Mouse (Mus musculus) midbrain, postnatal 0 days (tissue): ENCODE measurements around the gene Otx1. TPM values are rescaled to one million over a fixed set of nuclear protein-coding genes. Genes with fewer than 3 reads are reported as not detected.

Experiments
- ATAC-seq: fragments of 200-750 bp; cut with Nextera tagmentation; 2 replicates; pipeline ENCODE4 v1.8.0; 2017; ENCODE audit warnings: moderate number of reproducible peaks, mild to moderate bottlenecking, moderate TSS enrichment, moderate library complexity; ENCODE audit not compliant: low FRiP score
- DNase-seq: peaks from one replicate; pipeline ENCODE4 v3.0.0-alpha.2; 2015; ENCODE audit warnings: low spot score
- H3K27ac ChIP-seq: fragments of 300-500 bp; sonication (generic); 2 replicates; pipeline ENCODE4 v1.5.1; 2014; ENCODE audit warnings: low read depth, mild to moderate bottlenecking, low read length, mixed read lengths
- H3K27me3 ChIP-seq: fragments of 300-500 bp; sonication (generic); 2 replicates; pipeline ENCODE4 v1.6.1; 2014; ENCODE audit warnings: low read length, control low read depth, mixed read lengths; ENCODE audit not compliant: insufficient read depth
- H3K36me3 ChIP-seq: fragments of 300-500 bp; sonication (generic); 2 replicates; pipeline ENCODE4 v1.6.1; 2014; ENCODE audit warnings: low read length, control low read depth, mixed read lengths; ENCODE audit not compliant: insufficient read depth
- H3K4me1 ChIP-seq: fragments of 300-500 bp; sonication (generic); 2 replicates; pipeline ENCODE4 v1.6.1; 2014; ENCODE audit warnings: mild to moderate bottlenecking, control low read depth, antibody characterized with exemption, low read length, mixed read lengths; ENCODE audit not compliant: insufficient read depth
- H3K4me2 ChIP-seq: fragments of 300-500 bp; sonication (generic); 2 replicates; pipeline ENCODE4 v1.6.1; 2014; ENCODE audit warnings: low read depth, mild to moderate bottlenecking, low read length, mixed read lengths; ENCODE audit not compliant: poor library complexity, severe bottlenecking
- H3K4me3 ChIP-seq: fragments of 300-500 bp; sonication (generic); 2 replicates; pipeline ENCODE4 v1.5.1; 2014; ENCODE audit warnings: low read depth, mild to moderate bottlenecking, low read length, moderate library complexity
- H3K9ac ChIP-seq: fragments of 300-500 bp; sonication (generic); replicated peaks from 2 replicates; pipeline ENCODE4 v1.6.1; 2014; ENCODE audit warnings: mild to moderate bottlenecking, low read length, moderate library complexity, mixed read lengths; ENCODE audit not compliant: poor library complexity, severe bottlenecking
- H3K9me3 ChIP-seq: fragments of 300-500 bp; sonication (generic); 2 replicates; pipeline ENCODE4 v1.6.1; 2016; ENCODE audit warnings: low read length, control low read depth
- CTCF ChIP-seq: IDR thresholded peaks from 2 replicates; pipeline ENCODE4 v1.5.1; 2016; ENCODE audit warnings: antibody characterized with exemption, mild to moderate bottlenecking
- WGBS: fragments of 180-500 bp; shearing (Covaris S2); extraction: QIAGEN DNeasy Blood & Tissue Kit; methylation state at CpG from one replicate; pipeline ENCODE4 v1.1.7; 2014; 5-methylcytosine and 5-hydroxymethylcytosine counted together
- polyA plus RNA-seq: library from polyadenylated mRNA; unstranded; fragments of >200 nt; fragmentation: Nextera tagmentation; extraction: Ambion mirVana; gene quantifications from 2 replicates; pipeline ENCODE4 v1.2.1, GENCODE M21; 2015
- total RNA-seq: library from RNA; depleted of rRNA; stranded (reverse); fragments of >200 nt; gene quantifications from 2 replicates; pipeline ENCODE4 v1.2.3, GENCODE M21; 2014

Otx1 gene
- total and polyA plus RNA-seq, 2 experiments from 2014 or later = 5.5 to 7.6 TPM

DNA sequence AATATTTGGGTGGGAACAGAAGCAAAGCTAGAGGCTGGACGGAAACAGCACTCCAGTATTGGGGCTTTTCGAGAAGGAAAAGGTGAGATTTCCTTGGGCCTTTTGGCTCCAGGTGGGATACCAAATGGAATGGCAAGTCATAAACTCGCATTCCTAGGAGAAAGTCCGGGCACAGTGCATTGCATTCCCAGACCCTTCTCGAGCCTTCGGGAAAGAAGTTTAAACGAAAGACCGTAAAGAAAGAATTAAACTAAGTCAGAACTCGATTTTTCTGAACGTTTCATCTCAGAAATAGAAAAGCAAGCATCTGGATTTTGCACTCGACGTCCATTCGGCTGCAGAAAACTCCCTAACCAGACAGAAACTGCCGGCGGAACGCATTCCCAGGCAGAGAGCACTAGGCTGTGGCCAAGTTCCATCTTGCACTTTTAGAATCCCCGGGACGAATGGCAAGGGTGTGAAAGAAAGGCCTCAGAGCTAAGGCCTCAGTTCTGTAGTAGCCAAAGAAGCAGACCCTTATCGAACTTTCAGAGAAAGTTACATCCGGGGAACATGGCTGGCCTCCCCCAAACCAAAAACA lies 5.0 kb downstream of the Otx1 start:
- Histone ChIP-seq H3K27ac (no peak overlapping the region; the same call in 1 of the 2 replicates), H3K9ac (no peak overlapping the region), H3K4me3 (peak overlapping the region; percentile 43), H3K36me3 (no peaks in the 10 kb centered on the region), H3K4me2 (peak overlapping the region; percentile 52), H3K9me3 (no peaks in the 10 kb centered on the region), H3K27me3 (peaks cover 39% of the 10 kb centered on the region), H3K4me1 (peaks cover 4% of the 10 kb centered on the region; the same call in 1 of the 2 replicates)
- no peak for TF ChIP-seq CTCF
- no peak for ATAC-seq
- 11% methylated on average over 20 of the region's 20 CpGs for whole genome bisulfite sequencing
- no peak for DNase-seq

DNA sequence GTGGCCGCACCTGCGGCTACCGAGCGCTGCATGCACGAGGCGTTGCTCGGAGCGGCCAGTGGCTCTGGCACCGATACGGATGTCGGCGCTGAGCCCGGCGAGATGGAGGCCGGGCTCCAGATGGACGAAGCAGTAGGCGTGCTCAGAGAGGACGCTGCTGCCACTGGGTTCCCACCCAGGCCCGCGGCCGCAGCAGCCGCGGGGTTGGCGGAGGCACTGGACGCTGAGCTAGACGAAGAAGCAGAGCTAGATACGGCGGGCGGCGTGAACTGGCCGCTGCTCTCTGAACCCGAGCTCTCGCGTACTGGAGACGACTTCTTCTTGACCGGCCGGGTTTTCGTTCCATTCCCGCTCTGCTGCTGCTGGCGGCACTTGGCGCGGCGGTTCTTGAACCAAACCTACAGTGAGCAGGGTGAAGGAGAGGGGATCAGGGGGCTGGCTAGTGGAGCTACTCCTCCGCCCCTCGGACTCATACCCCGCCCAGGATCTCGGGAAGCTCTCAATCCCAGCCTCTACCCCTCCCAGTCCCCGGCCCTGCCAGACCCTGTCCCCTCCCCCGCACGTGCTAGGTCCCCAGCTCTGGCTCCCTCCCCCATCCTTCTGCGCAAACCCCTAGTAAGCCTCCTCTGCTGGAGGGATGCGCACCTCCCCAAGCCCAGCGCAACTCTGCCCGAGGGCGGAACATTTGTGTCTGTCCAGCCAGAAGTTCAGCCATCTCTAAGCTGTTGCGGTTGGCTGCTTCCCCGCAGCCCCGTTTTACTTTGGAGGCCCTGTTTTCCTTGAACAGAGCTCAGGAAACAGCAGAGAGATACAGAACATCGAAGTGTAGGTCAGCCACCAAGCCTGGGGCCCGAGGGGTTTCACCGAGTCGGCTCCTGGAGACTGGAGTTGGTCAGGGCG lies 5.8 kb downstream of the Otx1 start:
- no peak for DNase-seq
- H3K27me3 ChIP-seq = peaks cover 43% of the 10 kb centered on the region
- WGBS = 2% methylated on average over 63 of the region's 63 CpGs
- H3K27ac ChIP-seq = no peak overlapping the region; the same call in none of the 2 replicates
- H3K4me1 ChIP-seq = peaks cover 4% of the 10 kb centered on the region; the same call in 1 of the 2 replicates
- H3K9me3 ChIP-seq = no peaks in the 10 kb centered on the region
- no peaks in the 10 kb centered on the region for H3K36me3 ChIP-seq
- H3K4me3 ChIP-seq = peak overlapping the region; percentile 31
- ATAC-seq = peak; percentile 47
- peak overlapping the region; percentile 52 for H3K4me2 ChIP-seq
- no peak for TF ChIP-seq CTCF
- H3K9ac ChIP-seq = peak overlapping the region; percentile 42

DNA sequence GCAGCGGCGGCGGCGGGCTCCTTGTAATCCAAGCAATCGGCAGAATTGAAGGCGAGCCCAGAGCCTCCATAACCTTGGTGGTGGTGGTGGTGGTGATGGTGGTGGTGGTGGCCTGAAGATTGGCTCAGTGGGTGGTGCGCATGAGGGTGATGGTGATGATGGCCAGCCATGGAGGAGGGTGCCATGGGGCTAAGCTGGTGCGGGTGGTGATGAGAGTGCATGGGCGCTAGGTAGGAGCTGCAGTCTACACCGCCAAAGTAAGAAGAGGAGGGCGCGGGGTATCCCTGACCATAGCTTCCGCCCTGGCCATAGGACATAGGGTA lies 6.4 kb downstream of the Otx1 start:
- H3K4me2 ChIP-seq = peak overlapping the region; percentile 52
- H3K27me3 ChIP-seq = peaks cover 42% of the 10 kb centered on the region
- 16% methylated on average over 13 of the region's 13 CpGs for WGBS
- H3K27ac ChIP-seq = no peak overlapping the region
- peak overlapping the region; percentile 31; the same call in 1 of the 2 replicates for H3K4me3 ChIP-seq
- H3K9me3 ChIP-seq = no peaks in the 10 kb centered on the region
- H3K9ac ChIP-seq = peak overlapping the region; percentile 42; the same call in 1 of the 2 replicates
- 0 out of 2 replicates have a peak, but pooled peaks have one; percentile 25 for ATAC-seq
- no peak for TF ChIP-seq CTCF
- no peaks in the 10 kb centered on the region for H3K4me1 ChIP-seq
- DNase-seq = no peak
- H3K36me3 ChIP-seq = no peaks in the 10 kb centered on the region

GRCm38 (mm10) chr11:21995534-21996324 lies 7.0 kb downstream of the Otx1 start:
- Histone ChIP-seq H3K4me2 (peak overlapping the region; percentile 52), H3K4me1 (no peaks in the 10 kb centered on the region), H3K27me3 (peaks cover 42% of the 10 kb centered on the region), H3K27ac (no peak overlapping the region), H3K36me3 (no peaks in the 10 kb centered on the region), H3K4me3 (peak overlapping the region; percentile 31; the same call in 1 of the 2 replicates), H3K9ac (no peak overlapping the region), H3K9me3 (no peaks in the 10 kb centered on the region)
- 21% methylated on average over 27 of the region's 27 CpGs for WGBS
- ATAC-seq (no peak), DNase-seq (no peak)
- TF ChIP-seq CTCF = no peak

- Histone ChIP-seq H3K27me3 (peaks cover 46% of the 10 kb centered on the region), H3K36me3 (no peaks in the 10 kb centered on the region), H3K9me3 (no peaks in the 10 kb centered on the region), H3K4me2 (peak overlapping the region; percentile 52), H3K4me1 (no peaks in the 10 kb centered on the region), H3K4me3 (peak overlapping the region; percentile 1; the same call in 1 of the 2 replicates), H3K27ac (no peak overlapping the region), H3K9ac (no peak overlapping the region)
- ATAC-seq (no peak), DNase-seq (no peak)
- WGBS = 13% methylated on average over 34 of the region's 34 CpGs
- TF ChIP-seq CTCF = no peak
These were observed 8.0 kb downstream of the Otx1 start for GRCm38 (mm10) chr11:21994377-21995370.
